Mouse (Mus musculus): Measurements from ENCODE around the gene Amotl1. TPM values are rescaled to one million over a fixed set of nuclear protein-coding genes. Genes with fewer than 3 reads are reported as not detected.

The Amotl1 gene
- polyA plus RNA-seq (2017; shearing (Covaris generic)): under 1 TPM; 0.21 to 0.32 TPM

DNA sequence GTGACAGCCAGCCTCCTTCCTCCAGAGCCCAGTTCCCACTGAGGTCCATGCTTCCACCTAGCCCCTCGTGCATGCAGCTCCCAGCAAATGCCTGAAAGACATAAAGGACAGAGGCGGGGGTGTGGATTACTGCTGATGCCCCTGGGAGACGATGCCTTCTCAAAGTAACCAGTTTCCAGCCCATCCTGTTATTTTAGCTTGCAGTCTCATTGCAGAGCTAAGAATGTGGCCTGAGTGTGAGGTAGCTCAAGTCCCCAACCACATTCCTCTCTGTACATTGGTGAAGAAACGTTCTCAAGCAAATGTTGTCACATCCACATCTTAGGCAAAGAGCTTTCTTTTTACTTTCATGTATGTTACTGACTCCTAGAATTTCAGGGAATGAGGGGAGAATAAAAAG is at the start of gene Amotl1:
Gene Amotl1, minus strand, starts transcription at position 101 of the 400 bp plus-strand sequence.

DNA sequence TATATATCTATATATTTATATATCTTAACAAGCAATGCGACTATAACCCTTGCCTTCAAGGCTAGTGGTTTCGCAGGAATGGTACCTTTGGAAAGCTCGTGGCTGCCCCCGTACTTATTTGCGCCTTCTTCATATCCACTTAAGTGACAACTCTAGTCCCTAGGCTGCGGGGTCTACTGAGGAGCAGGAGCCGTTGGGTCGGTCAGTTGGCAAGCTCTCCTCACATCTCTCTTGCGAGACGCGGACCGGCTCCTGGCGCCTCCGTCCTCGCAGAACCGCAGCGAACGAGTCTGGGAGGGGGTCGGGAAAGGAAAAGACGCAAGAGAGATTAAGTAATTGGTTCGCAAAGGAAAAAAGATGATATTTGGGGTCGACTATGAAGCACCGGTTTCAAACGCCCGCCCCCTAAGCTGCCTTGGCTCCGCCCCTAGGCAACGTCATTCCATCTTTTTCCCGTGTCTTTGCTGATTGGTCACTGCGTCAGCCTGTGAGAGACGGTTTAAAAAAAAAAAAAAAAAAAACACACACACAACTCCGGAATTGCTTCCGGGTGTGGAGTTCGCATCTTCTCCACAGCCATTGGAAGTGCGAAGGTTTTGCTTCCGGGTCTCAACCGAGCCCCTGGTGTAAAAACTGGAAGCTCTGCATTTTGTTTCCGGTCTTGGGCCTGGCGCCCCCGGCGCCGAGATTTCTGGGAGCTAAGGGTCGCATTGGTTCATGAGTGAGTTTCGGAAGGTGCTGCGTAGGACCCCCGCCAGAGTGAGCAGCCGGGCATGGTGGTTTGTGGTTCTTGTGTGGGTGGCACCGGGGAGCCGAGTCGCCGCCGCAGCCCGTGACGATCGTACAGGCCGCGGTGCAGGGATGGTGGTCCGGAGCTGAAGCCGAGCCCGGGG is 144.6 kb downstream of the Amotl1 start, which contains the start of the genes Kdm4d and Cwc15:
Gene Kdm4d, minus strand, starts transcription at position 460 of the 893 bp plus-strand sequence.
Gene Cwc15, plus strand, starts transcription at position 595 of the 893 bp plus-strand sequence.

Other genes with a start within 250 kb of the Amotl1 start
- gene Kdm4d, start 144.6 kb downstream of the Amotl1 start, polyA plus RNA-seq (2017; shearing (Covaris generic)): 1 to 10 TPM; 1.3 to 1.4 TPM
- 100 to 1,000 TPM; 224 to 257 TPM for gene Cwc15, start 144.4 kb downstream of the Amotl1 start, polyA plus RNA-seq (2017; shearing (Covaris generic))
- gene Piwil4, start 95.7 kb upstream of the Amotl1 start, polyA plus RNA-seq (2017; shearing (Covaris generic)): not detected
- gene Fut4, start 107.3 kb upstream of the Amotl1 start, polyA plus RNA-seq (2017; shearing (Covaris generic)): under 1 TPM; 0.11 to 0.26 TPM
- gene 1700012B09Rik, start 126.0 kb upstream of the Amotl1 start, polyA plus RNA-seq (2017; shearing (Covaris generic)): not detected
- 10 to 100 TPM; 30.7 to 32.8 TPM for gene Mre11a, start 139.6 kb upstream of the Amotl1 start, polyA plus RNA-seq (2017; shearing (Covaris generic))
- gene Ankrd49, start 139.8 kb upstream of the Amotl1 start, polyA plus RNA-seq (2017; shearing (Covaris generic)): 10 to 100 TPM; 19.1 to 27.1 TPM
- 100 to 1,000 TPM in 1 of 2 experiments, 10 to 100 TPM in 1; 76.0 to 121 TPM for gene Gpr83, start 215.2 kb upstream of the Amotl1 start, polyA plus RNA-seq (2017; shearing (Covaris generic))